Mouse (Mus musculus): ENCODE measurements at regions not wholly inside any gene's neighbourhood (a gene's known extent, or its start where the extent isn't known, plus 50 kb on each side); places are given as distances from the start of the nearest gene placed in this dataset.

- H3K27me3 ChIP-seq (ENCODE audit: insufficient read depth, low read length), result no peaks in the 10 kb centered on the region
- H3K36me3 ChIP-seq (replicated peaks), result no peaks in the 10 kb centered on the region
- H3K9me3 ChIP-seq (replicated peaks), result no peaks in the 10 kb centered on the region; the same call in 1 of the 2 replicates
- TF ChIP-seq POLR2AphosphoS5 (IDR thresholded peaks at IDR 0.05; ENCODE audit: insufficient replicate concordance, low read depth, low read length) (no peak), GATA1 (IDR thresholded peaks at IDR 0.05; ENCODE audit: borderline replicate concordance, low read length) (no peak), TAL1 (conservative IDR thresholded peaks at IDR 0.05; ENCODE audit: low read depth, low read length) (no peak), CTCF (IDR thresholded peaks at IDR 0.05; ENCODE audit: low read depth, low read length) (no peak), GATA2 (IDR thresholded peaks at IDR 0.05; ENCODE audit: borderline replicate concordance, low read depth, low read length) (no peak)
- no peak overlapping the region for H3K4me3 ChIP-seq (ENCODE audit: low read depth, low read length)
- DNase-seq (ENCODE audit: low spot score) (no peak), ATAC-seq (ENCODE audit: extremely low read depth, insufficient number of reproducible peaks, low FRiP score, poor library complexity, severe bottlenecking) (no peak)
- no peaks in the 10 kb centered on the region for H3K4me1 ChIP-seq (ENCODE audit: insufficient read depth, low read depth, low read length)
Measured at GRCm38 (mm10) chr3:50983126-50983525, 241.1 kb upstream of the Noct start.

GRCm38 (mm10) chr3:50983962-50984765 is 240.1 kb upstream of the Noct start:
- TF ChIP-seq CTCF (IDR thresholded peaks at IDR 0.05; ENCODE audit: low read depth, low read length) (no peak), TAL1 (conservative IDR thresholded peaks at IDR 0.05; ENCODE audit: low read depth, low read length) (no peak), GATA2 (IDR thresholded peaks at IDR 0.05; ENCODE audit: borderline replicate concordance, low read depth, low read length) (no peak), GATA1 (IDR thresholded peaks at IDR 0.05; ENCODE audit: borderline replicate concordance, low read length) (no peak), POLR2AphosphoS5 (IDR thresholded peaks at IDR 0.05; ENCODE audit: insufficient replicate concordance, low read depth, low read length) (no peak)

GRCm38 (mm10) chr3:50987821-50988220 is 236.4 kb upstream of the Noct start:
- Histone ChIP-seq H3K4me3 (ENCODE audit: low read depth, low read length) (no peak overlapping the region), H3K9me3 (replicated peaks) (peaks cover 4% of the 10 kb centered on the region), H3K36me3 (replicated peaks) (no peaks in the 10 kb centered on the region), H3K27me3 (ENCODE audit: insufficient read depth, low read length) (no peaks in the 10 kb centered on the region), H3K4me1 (ENCODE audit: insufficient read depth, low read depth, low read length) (no peaks in the 10 kb centered on the region)
- ATAC-seq (ENCODE audit: extremely low read depth, insufficient number of reproducible peaks, low FRiP score, poor library complexity, severe bottlenecking), result no peak
- no peak for TF ChIP-seq GATA1 (IDR thresholded peaks at IDR 0.05; ENCODE audit: borderline replicate concordance, low read length)
- no peak for TF ChIP-seq POLR2AphosphoS5 (IDR thresholded peaks at IDR 0.05; ENCODE audit: insufficient replicate concordance, low read depth, low read length)
- TF ChIP-seq CTCF (IDR thresholded peaks at IDR 0.05; ENCODE audit: low read depth, low read length), result no peak
- TF ChIP-seq TAL1 (conservative IDR thresholded peaks at IDR 0.05; ENCODE audit: low read depth, low read length), result no peak
- no peak for TF ChIP-seq GATA2 (IDR thresholded peaks at IDR 0.05; ENCODE audit: borderline replicate concordance, low read depth, low read length)
- no peak for DNase-seq (ENCODE audit: low spot score)

More at GRCm38 (mm10) chr3:50983962-50984765, 240.1 kb upstream of the Noct start:
- Histone ChIP-seq H3K9me3 (replicated peaks) (no peaks in the 10 kb centered on the region; the same call in 1 of the 2 replicates), H3K4me3 (ENCODE audit: low read depth, low read length) (no peak overlapping the region), H3K36me3 (replicated peaks) (no peaks in the 10 kb centered on the region), H3K27me3 (ENCODE audit: insufficient read depth, low read length) (no peaks in the 10 kb centered on the region), H3K4me1 (ENCODE audit: insufficient read depth, low read depth, low read length) (no peaks in the 10 kb centered on the region)
- ATAC-seq (ENCODE audit: extremely low read depth, insufficient number of reproducible peaks, low FRiP score, poor library complexity, severe bottlenecking) (no peak), DNase-seq (ENCODE audit: low spot score) (no peak)

GRCm38 (mm10) chr3:50990810-50991209 is 233.4 kb upstream of the Noct start:
- no peaks in the 10 kb centered on the region for H3K27me3 ChIP-seq (ENCODE audit: insufficient read depth, low read length)
- no peak for ATAC-seq (ENCODE audit: extremely low read depth, insufficient number of reproducible peaks, low FRiP score, poor library complexity, severe bottlenecking)
- no peak for TF ChIP-seq CTCF (IDR thresholded peaks at IDR 0.05; ENCODE audit: low read depth, low read length)
- TF ChIP-seq GATA2 (IDR thresholded peaks at IDR 0.05; ENCODE audit: borderline replicate concordance, low read depth, low read length), result no peak
- TF ChIP-seq TAL1 (conservative IDR thresholded peaks at IDR 0.05; ENCODE audit: low read depth, low read length), result no peak
- TF ChIP-seq GATA1 (IDR thresholded peaks at IDR 0.05; ENCODE audit: borderline replicate concordance, low read length), result no peak
- no peak for TF ChIP-seq POLR2AphosphoS5 (IDR thresholded peaks at IDR 0.05; ENCODE audit: insufficient replicate concordance, low read depth, low read length)
- H3K36me3 ChIP-seq (replicated peaks), result no peaks in the 10 kb centered on the region
- H3K9me3 ChIP-seq (replicated peaks), result peaks cover 4% of the 10 kb centered on the region; the same call in 1 of the 2 replicates
- no peaks in the 10 kb centered on the region for H3K4me1 ChIP-seq (ENCODE audit: insufficient read depth, low read depth, low read length)
- H3K4me3 ChIP-seq (ENCODE audit: low read depth, low read length), result no peak overlapping the region
- DNase-seq (ENCODE audit: low spot score), result no peak

- DNase-seq (ENCODE audit: low spot score) (no peak), ATAC-seq (ENCODE audit: extremely low read depth, insufficient number of reproducible peaks, low FRiP score, poor library complexity, severe bottlenecking) (no peak)
- TF ChIP-seq GATA2 (IDR thresholded peaks at IDR 0.05; ENCODE audit: borderline replicate concordance, low read depth, low read length) (no peak), POLR2AphosphoS5 (IDR thresholded peaks at IDR 0.05; ENCODE audit: insufficient replicate concordance, low read depth, low read length) (no peak), TAL1 (conservative IDR thresholded peaks at IDR 0.05; ENCODE audit: low read depth, low read length) (no peak), GATA1 (IDR thresholded peaks at IDR 0.05; ENCODE audit: borderline replicate concordance, low read length) (no peak), CTCF (IDR thresholded peaks at IDR 0.05; ENCODE audit: low read depth, low read length) (no peak)
Measured at GRCm38 (mm10) chr3:50992581-50993313, 231.5 kb upstream of the Noct start.

GRCm38 (mm10) chr3:50999745-51000144 is 224.5 kb upstream of the Noct start:
- no peak for ATAC-seq (ENCODE audit: extremely low read depth, insufficient number of reproducible peaks, low FRiP score, poor library complexity, severe bottlenecking)
- no peak overlapping the region for H3K4me3 ChIP-seq (ENCODE audit: low read depth, low read length)
- H3K9me3 ChIP-seq (replicated peaks), result no peaks in the 10 kb centered on the region
- DNase-seq (ENCODE audit: low spot score), result no peak
- no peaks in the 10 kb centered on the region for H3K36me3 ChIP-seq (replicated peaks)
- no peak for TF ChIP-seq TAL1 (conservative IDR thresholded peaks at IDR 0.05; ENCODE audit: low read depth, low read length)
- no peak for TF ChIP-seq POLR2AphosphoS5 (IDR thresholded peaks at IDR 0.05; ENCODE audit: insufficient replicate concordance, low read depth, low read length)
- TF ChIP-seq GATA1 (IDR thresholded peaks at IDR 0.05; ENCODE audit: borderline replicate concordance, low read length), result no peak
- no peak for TF ChIP-seq GATA2 (IDR thresholded peaks at IDR 0.05; ENCODE audit: borderline replicate concordance, low read depth, low read length)
- TF ChIP-seq CTCF (IDR thresholded peaks at IDR 0.05; ENCODE audit: low read depth, low read length), result no peak
- no peaks in the 10 kb centered on the region for H3K4me1 ChIP-seq (ENCODE audit: insufficient read depth, low read depth, low read length)
- H3K27me3 ChIP-seq (ENCODE audit: insufficient read depth, low read length), result no peaks in the 10 kb centered on the region

More at GRCm38 (mm10) chr3:50992581-50993313, 231.5 kb upstream of the Noct start:
- no peaks in the 10 kb centered on the region for H3K36me3 ChIP-seq (replicated peaks)
- H3K27me3 ChIP-seq (ENCODE audit: insufficient read depth, low read length), result no peaks in the 10 kb centered on the region
- H3K4me1 ChIP-seq (ENCODE audit: insufficient read depth, low read depth, low read length), result no peaks in the 10 kb centered on the region
- no peak overlapping the region for H3K4me3 ChIP-seq (ENCODE audit: low read depth, low read length)
- H3K9me3 ChIP-seq (replicated peaks), result peaks cover 4% of the 10 kb centered on the region; the same call in 1 of the 2 replicates
